Mouse (Mus musculus) embryo, embryonic 9.5 days (tissue): ENCODE results near the gene Itprid2.
"Not testable (repeated sequence)": the region's sequence is repeated elsewhere in the genome, so short reads cannot be mapped to it uniquely, and the experiment has no call there.

Source experiments
- DNase-seq: peaks from one replicate; pipeline ENCODE4 v3.0.0-alpha.2; 2017; ENCODE audit errors: extremely low spot score

The Itprid2 gene

GRCm38 (mm10) chr2:79634528-79635400, at the start of gene Itprid2:
Gene Itprid2 (plus strand): TSS chr2:79635352.
- DNase-seq = peak; percentile 100

- no peak for DNase-seq
These were observed 39.0 kb upstream of the Itprid2 start for GRCm38 (mm10) chr2:79596177-79596576.

- DNase-seq = no peak
These were observed 38.1 kb upstream of the Itprid2 start for GRCm38 (mm10) chr2:79597090-79597489.

GRCm38 (mm10) chr2:79601109-79601508, 34.0 kb upstream of the Itprid2 start:
- DNase-seq = not testable (repeated sequence)

GRCm38 (mm10) chr2:79601691-79602116, 33.4 kb upstream of the Itprid2 start:
- no peak for DNase-seq

- no peak for DNase-seq
These were observed 32.8 kb upstream of the Itprid2 start for GRCm38 (mm10) chr2:79602306-79602705.

GRCm38 (mm10) chr2:79603363-79603762, 31.8 kb upstream of the Itprid2 start:
- no peak for DNase-seq

GRCm38 (mm10) chr2:79606033-79606432, 29.1 kb upstream of the Itprid2 start:
- no peak for DNase-seq

GRCm38 (mm10) chr2:79607181-79607580, 28.0 kb upstream of the Itprid2 start:
- DNase-seq = no peak

GRCm38 (mm10) chr2:79608301-79609074, 26.7 kb upstream of the Itprid2 start:
- DNase-seq = no peak

GRCm38 (mm10) chr2:79610894-79611293, 24.3 kb upstream of the Itprid2 start:
- DNase-seq = no peak

GRCm38 (mm10) chr2:79618145-79618544, 17.0 kb upstream of the Itprid2 start:
- no peak for DNase-seq

GRCm38 (mm10) chr2:79618614-79619568, 16.3 kb upstream of the Itprid2 start:
- no peak for DNase-seq

- no peak for DNase-seq
These were observed 11.9 kb upstream of the Itprid2 start for GRCm38 (mm10) chr2:79623256-79623655.

GRCm38 (mm10) chr2:79627624-79628023, 7.5 kb upstream of the Itprid2 start:
- no peak for DNase-seq

GRCm38 (mm10) chr2:79630231-79630630, 4.9 kb upstream of the Itprid2 start:
- DNase-seq = no peak

GRCm38 (mm10) chr2:79635426-79636291, 507 bp downstream of the Itprid2 start:
- DNase-seq = peak; percentile 77

GRCm38 (mm10) chr2:79638924-79639323, 3.8 kb downstream of the Itprid2 start:
- no peak for DNase-seq

GRCm38 (mm10) chr2:79646237-79646688, 11.1 kb downstream of the Itprid2 start:
- DNase-seq = peak; percentile 52

- DNase-seq = no peak
These were observed 11.9 kb downstream of the Itprid2 start for GRCm38 (mm10) chr2:79647094-79647493.
